Mouse (Mus musculus) embryonic fibroblast, embryonic 13.5 days (primary cell): ENCODE measurements around the gene Grid2.

ENCODE experiments used
- CTCF ChIP-seq: IDR thresholded peaks from 2 replicates; pipeline ENCODE4 v1.5.1; 2011; ENCODE audit warnings: mild to moderate bottlenecking, control low read depth, low read length, moderate library complexity, borderline replicate concordance; ENCODE audit not compliant: insufficient read depth
- POLR2A ChIP-seq: IDR thresholded peaks from 2 replicates; pipeline ENCODE4 v1.6.1; 2011; ENCODE audit warnings: low read depth, mild to moderate bottlenecking, control low read depth, low read length, moderate library complexity

- TF ChIP-seq POLR2A (no peak), CTCF (no peak)
Measured at GRCm38 (mm10) chr6:63381061-63381611, 125.5 kb downstream of the Grid2 start.
